Mouse (Mus musculus) lung, postnatal 36 days (tissue): ENCODE results near the gene Prdm11.

Experiments used
- DNase-seq: peaks from one replicate; pipeline ENCODE4 v3.0.0; 2022; ENCODE audit warnings: mixed read lengths

Gene Prdm11

GRCm38 (mm10) chr2:92920709-92921108, 125.3 kb downstream of the Prdm11 start:
- DNase-seq = no peak

- no peak for DNase-seq
Observed at GRCm38 (mm10) chr2:92917405-92918142, 128.4 kb downstream of the Prdm11 start.

- DNase-seq = no peak
Observed at GRCm38 (mm10) chr2:92915659-92916631, 130.0 kb downstream of the Prdm11 start.
